Mouse (Mus musculus) heart, embryonic 16.5 days (tissue): ENCODE measurements around the gene Pigg. TPM values are rescaled to one million over a fixed set of nuclear protein-coding genes. Genes with fewer than 3 reads are reported as not detected.
A peak's percentile ranks its signal among the peaks of the same experiment; 100 is the strongest.
"Not testable (repeated sequence)": the region's sequence is repeated elsewhere in the genome, so short reads cannot be mapped to it uniquely, and the experiment has no call there.

Source experiments
- ATAC-seq: fragments of 200-750 bp; cut with Nextera tagmentation; replicated peaks from 2 replicates; pipeline ENCODE4 v1.8.0; 2017; ENCODE audit warnings: moderate number of reproducible peaks; ENCODE audit not compliant: insufficient read depth, low FRiP score; ENCODE audit errors: extremely low read depth
- H3K27ac ChIP-seq: fragments of 300-500 bp; sonication (generic); 2 replicates; pipeline ENCODE4 v1.5.1; 2014; ENCODE audit warnings: mild to moderate bottlenecking, low read length, control low read depth, moderate library complexity
- H3K27me3 ChIP-seq: fragments of 300-500 bp; sonication (generic); 2 replicates; pipeline ENCODE4 v1.6.1; 2014; ENCODE audit warnings: low read length, mixed read lengths; ENCODE audit not compliant: control insufficient read depth, insufficient read depth
- H3K36me3 ChIP-seq: fragments of 300-500 bp; sonication (generic); 2 replicates; pipeline ENCODE4 v1.6.1; 2014; ENCODE audit not compliant: control insufficient read depth, insufficient read depth
- H3K4me1 ChIP-seq: fragments of 300-500 bp; sonication (generic); 2 replicates; pipeline ENCODE4 v1.6.1; 2014; ENCODE audit warnings: low read length, mixed read lengths; ENCODE audit not compliant: control insufficient read depth, insufficient read depth
- H3K4me2 ChIP-seq: fragments of 300-500 bp; sonication (generic); 2 replicates; pipeline ENCODE4 v1.6.1; 2014; ENCODE audit warnings: low read depth, mild to moderate bottlenecking, control low read depth, low read length
- H3K4me3 ChIP-seq: fragments of 300-500 bp; sonication (generic); 2 replicates; pipeline ENCODE4 v1.5.1; 2014; ENCODE audit warnings: mild to moderate bottlenecking, control low read depth, low read length
- H3K9ac ChIP-seq: fragments of 300-500 bp; sonication (generic); 2 replicates; pipeline ENCODE4 v1.6.1; 2014; ENCODE audit warnings: low read length, control low read depth
- H3K9me3 ChIP-seq: fragments of 300-500 bp; sonication (generic); replicated peaks from 2 replicates; pipeline ENCODE4 v1.6.1; 2016; ENCODE audit warnings: low read length; ENCODE audit not compliant: control insufficient read depth
- WGBS: fragments of 180-500 bp; shearing (Covaris S2); extraction: QIAGEN DNeasy Blood & Tissue Kit; methylation state at CpG from one replicate; pipeline ENCODE4 v1.1.7; 2014; 5-methylcytosine and 5-hydroxymethylcytosine counted together
- polyA plus RNA-seq: library from polyadenylated mRNA; unstranded; fragments of >200 nt; fragmentation: Nextera tagmentation; extraction: Ambion mirVana; gene quantifications from 2 replicates; pipeline ENCODE4 v1.2.1, GENCODE M21; 2015

Pigg gene
- 5.4 and 6.3 TPM in 2 replicates for polyA plus RNA-seq

DNA sequence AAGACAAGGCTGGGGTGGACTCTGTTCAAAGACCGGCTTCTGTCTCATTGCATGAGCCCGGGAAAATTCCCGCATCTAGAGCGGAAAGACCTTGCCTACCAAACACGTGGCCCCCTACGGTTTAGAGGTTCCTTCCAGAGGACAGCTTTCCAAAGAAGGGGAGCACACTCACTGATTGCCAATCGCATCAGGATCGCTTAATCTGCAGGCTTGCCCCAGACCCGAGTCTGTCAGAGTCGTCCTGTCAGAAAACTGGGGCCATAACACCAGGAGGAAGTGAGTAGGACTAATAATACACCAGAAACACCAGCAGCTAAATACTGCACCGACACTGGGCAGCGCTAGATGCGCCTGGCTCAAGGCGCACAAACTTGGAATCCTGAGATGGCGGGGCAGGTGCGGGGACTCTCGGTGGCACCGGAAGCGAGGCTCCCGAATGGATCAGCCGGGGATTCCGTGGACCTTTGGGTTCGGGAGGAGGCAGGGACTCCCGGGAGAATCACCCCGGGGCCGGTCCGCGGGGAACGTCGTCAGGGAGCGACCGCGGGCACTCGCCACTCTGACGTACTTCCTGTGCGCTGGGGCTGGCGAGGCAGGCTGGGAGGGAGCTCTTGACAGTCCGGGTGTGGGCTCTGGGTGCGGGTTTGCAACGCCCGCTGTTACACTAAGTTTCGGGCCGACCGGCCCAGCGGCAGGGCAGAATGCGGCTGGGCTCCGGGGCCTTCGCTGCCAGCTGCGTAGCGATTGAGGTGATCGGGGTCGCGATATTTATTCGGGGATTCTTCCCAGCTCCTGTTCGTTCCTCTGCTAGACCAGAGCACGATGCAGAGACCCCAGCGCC is at the start of gene Pigg:
TSS of gene Pigg (plus strand) at position 386 of the 841 bp plus-strand sequence.
- H3K9me3 ChIP-seq: no peaks in the 10 kb centered on the region
- peak within 1 kb of the TSS; percentile 94 for H3K9ac ChIP-seq
- H3K36me3 ChIP-seq: no peaks in the 10 kb centered on the region
- peak; percentile 97 for ATAC-seq
- H3K27me3 ChIP-seq: no peaks in the 10 kb centered on the region
- H3K27ac ChIP-seq: peak within 1 kb of the TSS; percentile 77
- peak within 1 kb of the TSS; percentile 98 for H3K4me2 ChIP-seq
- H3K4me3 ChIP-seq: peak within 1 kb of the TSS; percentile 70
- 0% methylated on average over 57 of the region's 57 CpGs for WGBS
- H3K4me1 ChIP-seq: peaks cover 6% of the 10 kb centered on the region

DNA sequence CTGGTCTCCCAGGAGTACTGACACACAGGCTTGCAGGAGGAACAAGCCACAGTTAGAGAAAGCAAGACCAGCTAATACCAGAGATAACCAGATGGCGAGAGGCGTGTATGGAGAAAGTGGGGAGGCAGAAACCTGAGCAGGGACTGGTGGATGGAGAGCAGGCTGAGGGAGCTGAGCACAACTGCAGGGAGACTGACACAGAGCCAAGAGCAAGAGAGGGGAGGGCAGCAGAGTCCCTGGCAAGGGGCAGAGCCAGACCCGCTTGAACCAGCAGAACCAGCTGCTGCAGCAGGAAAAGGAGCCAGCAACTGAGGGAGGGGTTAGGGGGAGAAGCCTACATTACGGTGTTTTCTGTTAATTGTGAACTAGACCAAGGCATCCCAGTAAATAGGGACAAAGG is 49.7 kb upstream of the Pigg start:
- no peaks in the 10 kb centered on the region for H3K27me3 ChIP-seq
- ATAC-seq: no peak
- H3K27ac ChIP-seq: no peak overlapping the region
- H3K4me3 ChIP-seq: no peak overlapping the region
- H3K4me2 ChIP-seq: no peak overlapping the region
- H3K36me3 ChIP-seq: no peaks in the 10 kb centered on the region
- H3K9me3 ChIP-seq: no peaks in the 10 kb centered on the region
- peaks cover under 1% of the 10 kb centered on the region for H3K4me1 ChIP-seq
- WGBS: 27% methylated on average over 4 of the region's 4 CpGs
- no peak overlapping the region for H3K9ac ChIP-seq

GRCm38 (mm10) chr5:108263785-108264184 is 48.6 kb upstream of the Pigg start:
- H3K36me3 ChIP-seq, H3K4me2 ChIP-seq, H3K9ac ChIP-seq, ATAC-seq, H3K9me3 ChIP-seq, H3K27ac ChIP-seq, H3K4me1 ChIP-seq, H3K4me3 ChIP-seq, H3K27me3 ChIP-seq: not testable (repeated sequence)
- WGBS: 60% methylated on average over 1 of the region's 1 CpGs

DNA sequence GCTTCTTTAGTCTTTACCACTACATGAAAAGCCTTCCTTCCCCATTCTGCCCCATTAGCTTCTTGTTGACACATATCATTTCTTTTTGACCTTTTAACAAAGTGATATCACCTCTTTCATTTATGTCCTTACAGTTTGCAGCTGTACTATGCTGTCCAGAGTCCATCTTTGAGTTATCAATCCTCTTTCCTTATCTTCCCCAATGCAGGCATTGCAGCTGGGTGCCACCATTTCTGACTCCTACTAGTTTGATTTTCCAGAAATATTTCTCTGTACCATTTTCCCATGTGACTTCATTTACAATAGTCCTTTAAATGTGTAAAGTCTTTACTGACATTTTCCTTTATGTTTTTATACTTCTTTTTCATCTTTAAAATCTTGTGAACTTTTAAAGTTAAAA is 45.4 kb upstream of the Pigg start:
- ATAC-seq: no peak
- H3K4me3 ChIP-seq: no peak overlapping the region
- H3K4me1 ChIP-seq: peaks cover 21% of the 10 kb centered on the region
- no peak overlapping the region for H3K9ac ChIP-seq
- no peak overlapping the region for H3K4me2 ChIP-seq
- H3K36me3 ChIP-seq: no peaks in the 10 kb centered on the region
- no peak overlapping the region for H3K27ac ChIP-seq
- no peaks in the 10 kb centered on the region for H3K9me3 ChIP-seq
- no peaks in the 10 kb centered on the region for H3K27me3 ChIP-seq

- 1% methylated on average over 52 of the region's 55 CpGs for WGBS
- peak; percentile 98 for ATAC-seq
Observed at GRCm38 (mm10) chr5:108268127-108269062, 44.0 kb upstream of the Pigg start, which contains the start of gene Dr1. Gene Dr1, plus strand, starts transcription at chr5:108268897.

DNA sequence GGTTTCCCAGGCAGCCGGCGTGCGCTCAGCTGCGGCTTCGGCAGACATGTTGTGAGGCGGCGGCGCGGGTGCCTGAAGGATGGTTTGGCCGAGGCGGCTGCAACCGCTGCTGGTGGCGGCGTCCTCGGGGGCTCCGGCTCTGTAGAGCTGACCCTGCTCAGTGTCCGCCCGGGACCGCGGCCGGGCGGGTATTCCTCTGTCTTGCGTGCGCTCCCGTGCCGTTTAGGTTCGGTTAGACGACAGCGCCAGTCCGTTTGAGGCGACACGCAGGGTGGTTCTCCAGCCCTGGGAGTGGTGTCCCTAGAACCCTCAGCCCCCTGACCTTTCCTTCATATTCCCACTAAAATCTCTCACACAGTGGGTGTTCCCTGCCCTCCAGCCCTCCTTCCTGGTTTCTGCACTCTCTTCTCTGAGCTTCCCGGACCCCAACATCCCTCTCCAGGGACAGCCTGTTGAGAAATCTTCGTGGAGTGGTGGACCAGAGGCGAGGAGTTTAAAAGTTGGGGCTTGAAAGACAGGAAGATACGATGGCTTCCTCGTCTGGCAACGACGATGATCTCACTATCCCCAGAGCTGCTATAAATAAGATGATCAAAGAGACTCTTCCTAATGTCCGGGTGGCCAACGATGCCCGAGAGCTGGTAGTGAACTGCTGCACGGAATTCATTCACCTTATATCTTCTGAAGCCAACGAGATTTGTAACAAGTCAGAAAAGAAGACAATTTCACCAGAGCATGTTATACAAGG is 43.2 kb upstream of the Pigg start:
- H3K9me3 ChIP-seq: no peaks in the 10 kb centered on the region
- H3K27me3 ChIP-seq: no peaks in the 10 kb centered on the region
- peaks cover 23% of the 10 kb centered on the region for H3K4me1 ChIP-seq
- peak; percentile 39 for ATAC-seq
- peak overlapping the region; percentile 76 for H3K4me2 ChIP-seq
- H3K4me3 ChIP-seq: peak overlapping the region; percentile 93
- H3K27ac ChIP-seq: peak overlapping the region; percentile 92
- under 1% methylated on average over 44 of the region's 44 CpGs for WGBS
- peak overlapping the region; percentile 90 for H3K9ac ChIP-seq
- H3K36me3 ChIP-seq: no peaks in the 10 kb centered on the region

More at GRCm38 (mm10) chr5:108268127-108269062, 44.0 kb upstream of the Pigg start, which contains the start of gene Dr1:
- Histone ChIP-seq H3K4me3 (peak within 1 kb of the TSS; percentile 93), H3K27me3 (no peaks in the 10 kb centered on the region), H3K27ac (peak within 1 kb of the TSS; percentile 92), H3K9ac (peak within 1 kb of the TSS; percentile 90), H3K9me3 (no peaks in the 10 kb centered on the region), H3K36me3 (no peaks in the 10 kb centered on the region), H3K4me1 (peaks cover 21% of the 10 kb centered on the region), H3K4me2 (peak within 1 kb of the TSS; percentile 76)

GRCm38 (mm10) chr5:108269811-108270151 is 42.6 kb upstream of the Pigg start:
- Histone ChIP-seq H3K9me3 (no peaks in the 10 kb centered on the region), H3K9ac (peak overlapping the region; percentile 90), H3K4me1 (peaks cover 23% of the 10 kb centered on the region), H3K27me3 (no peaks in the 10 kb centered on the region), H3K4me3 (peak overlapping the region; percentile 93), H3K4me2 (peak overlapping the region; percentile 76), H3K36me3 (no peaks in the 10 kb centered on the region), H3K27ac (peak overlapping the region; percentile 92; the same call in 1 of the 2 replicates)
- 3% methylated on average over 7 of the region's 7 CpGs for WGBS
- no peak for ATAC-seq

DNA sequence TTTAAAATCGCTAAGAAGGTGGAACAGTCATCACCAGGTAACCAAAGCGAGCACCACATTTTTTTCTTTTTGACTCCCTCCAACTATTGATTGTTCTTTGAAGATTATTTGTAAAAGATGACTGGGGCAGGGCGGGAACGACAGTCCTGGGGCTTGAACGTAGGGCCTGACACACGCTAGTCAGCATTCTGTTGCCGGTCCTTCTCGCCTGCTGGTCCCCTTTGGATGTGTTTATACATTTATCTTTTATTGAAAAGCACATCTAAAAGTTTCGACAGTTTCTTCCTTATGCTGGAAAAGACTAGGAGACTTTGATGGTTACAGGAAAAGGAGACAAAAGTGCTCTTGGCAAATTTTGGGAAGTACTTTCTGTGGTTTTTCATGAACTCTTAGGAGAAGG is 42.0 kb upstream of the Pigg start:
- H3K27ac ChIP-seq: no peak overlapping the region
- peak overlapping the region; percentile 93 for H3K4me3 ChIP-seq
- H3K4me1 ChIP-seq: peaks cover 23% of the 10 kb centered on the region
- H3K9ac ChIP-seq: peak overlapping the region; percentile 90
- no peaks in the 10 kb centered on the region for H3K36me3 ChIP-seq
- no peak for ATAC-seq
- H3K4me2 ChIP-seq: peak overlapping the region; percentile 76
- no peaks in the 10 kb centered on the region for H3K9me3 ChIP-seq
- 29% methylated on average over 9 of the region's 9 CpGs for WGBS
- no peaks in the 10 kb centered on the region for H3K27me3 ChIP-seq
